Mouse (Mus musculus) CH12.LX (cell line): ENCODE data around the gene Yap1. TPM values are rescaled to one million over a fixed set of nuclear protein-coding genes. Genes with fewer than 3 reads are reported as not detected.

Experiments used
- DNase-seq: peaks from one replicate; pipeline ENCODE4 v3.0.0-alpha.2; 2013; ENCODE audit errors: extremely low read depth
- H3K27ac ChIP-seq: 2 replicates; pipeline ENCODE4 v1.5.1; 2012; ENCODE audit warnings: low read depth, mild to moderate bottlenecking, control low read depth, moderate library complexity; ENCODE audit not compliant: insufficient read depth
- H3K27me3 ChIP-seq: replicated peaks from 2 replicates; pipeline ENCODE3; 2012; ENCODE audit warnings: inconsistent platforms
- H3K36me3 ChIP-seq, 2 experiments: replicated peaks in 1 of 2; 2 replicates each; pipeline versions ENCODE3 to v1.6.1; 2012; ENCODE audit warnings: inconsistent platforms in 1 of 2, low read length in 1 of 2, mild to moderate bottlenecking in 1 of 2, mixed read lengths in 1 of 2, moderate library complexity in 1 of 2; ENCODE audit not compliant: control insufficient read depth in 1 of 2, insufficient read depth in 1 of 2
- H3K4me1 ChIP-seq, 2 experiments: 2 replicates each; pipeline ENCODE4 v1.6.1; 2012; ENCODE audit warnings: inconsistent platforms in 1 of 2, moderate library complexity in 1 of 2; ENCODE audit not compliant: insufficient read depth in 2 of 2, control insufficient read depth in 1 of 2
- H3K4me2 ChIP-seq: 2 replicates; pipeline ENCODE4 v1.6.1; 2012; ENCODE audit warnings: low read depth, mild to moderate bottlenecking, control low read depth; ENCODE audit not compliant: poor library complexity, insufficient read depth, severe bottlenecking
- H3K4me3 ChIP-seq, 3 experiments: fragments of 150-350 bp in 1 of 3; sonication (generic) in 1 of 3; replicated peaks in 1 of 3; 2 replicates each; pipeline versions ENCODE3 to v1.5.1; 2011 to 2012; ENCODE audit warnings: low read depth in 2 of 3, low read length in 2 of 3, mild to moderate bottlenecking in 2 of 3, moderate library complexity in 2 of 3, control low read depth in 1 of 3, improper control_type of control experiment in 1 of 3, inconsistent platforms in 1 of 3, mixed read lengths in 1 of 3; ENCODE audit not compliant: poor library complexity in 1 of 3
- H3K79me2 ChIP-seq: replicated peaks from 2 replicates; pipeline ENCODE4 v1.6.1; 2012; ENCODE audit warnings: mild to moderate bottlenecking, moderate library complexity; ENCODE audit not compliant: control insufficient read depth, poor library complexity, insufficient read depth, severe bottlenecking; ENCODE audit errors: extremely low read depth
- H3K9ac ChIP-seq: 2 replicates; pipeline ENCODE4 v1.6.1; 2012; ENCODE audit warnings: low read depth, mild to moderate bottlenecking, control low read depth, moderate library complexity; ENCODE audit not compliant: insufficient read depth
- H3K9me3 ChIP-seq: replicated peaks from 2 replicates; pipeline ENCODE3; 2012; ENCODE audit warnings: low read length, inconsistent platforms, mixed read lengths
- CHD1 ChIP-seq: IDR thresholded peaks from 2 replicates; pipeline ENCODE4 v1.6.1; 2012; ENCODE audit warnings: low read depth, low read length, improper control_type of control experiment, inconsistent platforms
- ELF1 ChIP-seq: IDR thresholded peaks from 2 replicates; pipeline ENCODE4 v1.6.1; 2014; ENCODE audit warnings: low read depth, mild to moderate bottlenecking, inconsistent platforms, low read length, improper control_type of control experiment
- EP300 ChIP-seq: IDR thresholded peaks from 2 replicates; pipeline ENCODE4 v1.6.1; 2011; ENCODE audit warnings: low read length, improper control_type of control experiment
- JUN ChIP-seq: IDR thresholded peaks from 2 replicates; pipeline ENCODE4 v1.6.1; 2011; ENCODE audit warnings: low read depth, mild to moderate bottlenecking, low read length, improper control_type of control experiment, moderate library complexity; ENCODE audit not compliant: insufficient read depth
- KAT2A ChIP-seq: IDR thresholded peaks from 2 replicates; pipeline ENCODE4 v1.6.1; 2012; ENCODE audit warnings: low read length, improper control_type of control experiment, inconsistent platforms; ENCODE audit not compliant: insufficient replicate concordance
- MAX ChIP-seq: IDR thresholded peaks from 2 replicates; pipeline ENCODE4 v1.6.1; 2011; ENCODE audit warnings: low read length, improper control_type of control experiment
- MEF2A ChIP-seq: IDR thresholded peaks from 2 replicates; pipeline ENCODE4 v1.6.1; 2014; ENCODE audit warnings: low read depth, mild to moderate bottlenecking, inconsistent platforms, low read length, improper control_type of control experiment, borderline replicate concordance
- MYC ChIP-seq: IDR thresholded peaks from 2 replicates; pipeline ENCODE4 v1.6.1; 2011; ENCODE audit warnings: low read depth, mild to moderate bottlenecking, improper control_type of control experiment, low read length
- NRF1 ChIP-seq: IDR thresholded peaks from 2 replicates; pipeline ENCODE4 v1.6.1; 2014; ENCODE audit warnings: low read depth, mild to moderate bottlenecking, inconsistent platforms, low read length, improper control_type of control experiment, moderate library complexity
- SMC3 ChIP-seq: IDR thresholded peaks from 2 replicates; pipeline ENCODE4 v1.6.1; 2011; ENCODE audit warnings: low read depth, low read length, improper control_type of control experiment
- TCF12 ChIP-seq: IDR thresholded peaks from 2 replicates; pipeline ENCODE4 v1.6.1; 2014; ENCODE audit warnings: low read depth, mild to moderate bottlenecking, inconsistent platforms, low read length, improper control_type of control experiment
- UBTF ChIP-seq: IDR thresholded peaks from 2 replicates; pipeline ENCODE4 v1.6.1; 2012; ENCODE audit warnings: low read depth, mild to moderate bottlenecking, inconsistent platforms, low read length, improper control_type of control experiment, moderate library complexity
- USF1 ChIP-seq: IDR thresholded peaks from 2 replicates; pipeline ENCODE4 v1.6.1; 2014; ENCODE audit warnings: low read depth, mild to moderate bottlenecking, inconsistent platforms, low read length, improper control_type of control experiment
- USF2 ChIP-seq: conservative IDR thresholded peaks from 2 replicates; pipeline ENCODE4 v1.6.1; 2011; ENCODE audit warnings: low read depth, low read length, improper control_type of control experiment
- ZC3H11A ChIP-seq: IDR thresholded peaks from 2 replicates; pipeline ENCODE4 v1.6.1; 2012; ENCODE audit warnings: low read depth, mild to moderate bottlenecking, inconsistent platforms, low read length, improper control_type of control experiment
- ZMIZ1 ChIP-seq: IDR thresholded peaks from 2 replicates; pipeline ENCODE4 v1.6.1; 2012; ENCODE audit warnings: low read depth, mild to moderate bottlenecking, inconsistent platforms, low read length, improper control_type of control experiment
- ZNF384 ChIP-seq: IDR thresholded peaks from 2 replicates; pipeline ENCODE4 v1.6.1; 2012; ENCODE audit warnings: low read depth, low read length, improper control_type of control experiment, inconsistent platforms
- dilution Hi-C: fragments of 300-500 bp; cut with MboI; formaldehyde crosslinking; loops from 2 replicates; pipeline ENCODE4 v1.14.3; 2020; ENCODE audit warnings: low sequenced_read_pairs; ENCODE audit not compliant: extremely low pct_unique_long_range_greater_than_20kb, extremely low pct_ligation_motif_present
- in situ Hi-C: fragments of 300-500 bp; cut with MboI; formaldehyde crosslinking; loops from 3 replicates; pipeline ENCODE4 v1.14.3; 2019; ENCODE audit warnings: low sequenced_read_pairs, low pct_ligation_motif_present, low pct_unique_long_range_greater_than_20kb, mixed read lengths
- polyA plus RNA-seq: library from polyadenylated mRNA; unstranded; fragments of >175 nt; gene quantifications from 2 replicates; pipeline ENCODE4 v1.2.1, GENCODE M21; 2012; ENCODE audit warnings: low read depth; ENCODE audit not compliant: insufficient read length
- total RNA-seq, 2 experiments: library from RNA; depleted of rRNA; stranded (reverse); fragments of 300-350 nt in 1 of 2; fragments of >200 nt in 1 of 2; gene quantifications; 2 replicates each; pipeline ENCODE4 v1.2.3; 2012 to 2014

Yap1 gene
- total and polyA plus RNA-seq, 3 experiments = 0.06 TPM; not detected in 2

DNA sequence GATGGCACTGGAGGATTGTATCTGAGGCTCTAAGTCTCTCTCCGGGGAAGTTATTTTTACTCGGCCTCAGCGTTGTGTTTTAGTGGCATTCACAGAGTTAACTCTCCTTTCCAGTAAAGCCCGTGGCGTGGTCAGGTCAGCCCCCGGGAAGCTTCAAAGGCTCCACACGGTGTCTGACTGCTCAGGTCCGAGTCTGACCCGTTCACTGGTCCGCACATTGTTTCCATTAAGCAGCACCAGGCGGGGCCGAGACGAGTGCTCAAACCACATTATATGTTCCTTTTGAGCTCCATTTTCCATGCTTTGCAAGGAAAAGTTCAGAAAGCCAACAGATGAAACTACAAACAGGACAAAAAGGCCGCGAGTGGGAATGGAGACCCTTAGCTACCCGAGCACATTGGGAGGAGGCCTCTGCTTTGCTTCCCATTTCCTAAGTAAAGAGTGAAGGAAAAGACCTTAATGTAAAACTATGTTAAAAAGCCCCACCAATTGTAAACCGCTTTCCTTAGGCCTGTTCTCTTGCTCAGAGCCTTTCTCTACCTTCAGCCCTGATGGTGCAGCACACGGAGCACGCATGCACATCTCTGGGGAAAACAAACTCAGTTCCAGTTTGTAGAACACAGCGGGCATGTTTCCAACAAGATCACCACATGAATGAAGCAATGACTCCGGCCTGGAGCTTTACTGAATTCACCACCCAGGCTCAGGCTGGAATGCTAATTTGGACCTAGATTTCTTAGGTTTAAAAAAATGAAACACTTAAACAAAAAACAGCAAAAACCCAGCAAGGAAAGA is 42.8 kb downstream of the Yap1 start:
- dilution Hi-C loops (no loop called here), in situ Hi-C loops (no loop called here)
- Histone ChIP-seq H3K4me3 (no peak overlapping the region), H3K9ac (no peak overlapping the region), H3K4me1 (peaks cover 6 to 7% of the 10 kb centered on the region in 2 experiments; a peak in 3 of 4 replicates), H3K79me2 (no peaks in the 10 kb centered on the region), H3K27me3 (no peaks in the 10 kb centered on the region), H3K4me2 (no peak overlapping the region), H3K9me3 (no peaks in the 10 kb centered on the region), H3K36me3 (no peaks in the 10 kb centered on the region), H3K27ac (no peak overlapping the region)
- no peak for DNase-seq
- TF ChIP-seq ELF1 (no peak), MAX (0 out of 2 replicates have a peak, but pooled peaks have one; percentile 18)

DNA sequence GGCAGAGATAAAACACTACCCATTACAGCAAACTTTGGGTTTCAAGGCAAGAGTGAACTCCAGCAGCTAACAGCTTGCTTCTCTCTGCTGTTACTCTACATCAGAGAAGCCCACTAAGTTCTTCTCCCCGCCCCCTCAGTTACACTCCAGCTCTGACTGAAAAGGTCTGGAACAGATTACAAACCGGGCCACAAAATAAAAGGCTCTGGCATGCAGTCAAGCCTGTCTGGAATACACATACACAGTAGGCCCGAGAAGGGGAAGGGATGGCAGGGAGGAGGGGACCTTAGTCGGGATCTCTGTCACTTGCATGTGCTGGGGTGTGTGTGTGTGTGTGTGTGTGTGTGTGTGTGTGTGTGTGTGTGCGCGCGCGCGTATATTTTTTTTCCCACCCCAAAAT is 44.0 kb downstream of the Yap1 start:
- H3K4me1 ChIP-seq = peaks cover 6 to 7% of the 10 kb centered on the region in 2 experiments; a peak in 3 of 4 replicates
- TF ChIP-seq TCF12 = no peak
- TF ChIP-seq MAX = no peak
- TF ChIP-seq USF1 = no peak
- no peak for TF ChIP-seq USF2
- no peak for TF ChIP-seq JUN
- no peak for TF ChIP-seq ZNF384
- no peak for TF ChIP-seq EP300
- TF ChIP-seq MYC = no peak
- no peak for TF ChIP-seq ZMIZ1
- TF ChIP-seq SMC3 = no peak
- TF ChIP-seq, all 38 proteins: peak for 0
- no peak overlapping the region for H3K4me3 ChIP-seq
- H3K27me3 ChIP-seq = no peaks in the 10 kb centered on the region
- dilution Hi-C loops (no loop called here), in situ Hi-C loops (no loop called here)
- H3K79me2 ChIP-seq = no peaks in the 10 kb centered on the region
- no peak overlapping the region for H3K9ac ChIP-seq
- no peak overlapping the region for H3K4me2 ChIP-seq
- H3K36me3 ChIP-seq = no peaks in the 10 kb centered on the region
- H3K9me3 ChIP-seq = no peaks in the 10 kb centered on the region
- DNase-seq = no peak
- H3K27ac ChIP-seq = no peak overlapping the region

DNA sequence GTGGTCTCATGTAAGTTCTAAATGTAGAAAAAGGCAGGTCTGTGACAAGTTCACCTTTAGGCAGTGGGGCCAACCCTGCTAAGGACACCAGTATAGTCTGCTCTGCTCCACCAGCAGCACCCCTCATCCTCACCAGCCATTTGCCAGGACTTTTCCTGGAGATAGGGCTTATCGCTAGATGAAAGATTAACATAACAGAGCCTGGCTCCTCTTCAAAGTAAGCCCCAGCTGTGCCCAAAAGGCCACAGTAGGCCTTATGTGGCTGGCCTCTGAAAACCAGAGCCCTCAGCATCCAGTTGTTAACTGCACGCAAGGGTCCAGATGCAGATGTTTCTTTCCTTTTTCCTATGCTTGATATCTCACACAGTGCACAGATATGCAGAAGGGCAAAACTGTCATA is 45.1 kb downstream of the Yap1 start:
- no peak overlapping the region for H3K4me3 ChIP-seq
- no peaks in the 10 kb centered on the region for H3K27me3 ChIP-seq
- no peak for DNase-seq
- H3K36me3 ChIP-seq = no peaks in the 10 kb centered on the region
- H3K4me1 ChIP-seq = peaks cover 4% of the 10 kb centered on the region in 2 experiments; a peak in 3 of 4 replicates
- TF ChIP-seq ELF1 = no peak
- no peak for TF ChIP-seq KAT2A
- TF ChIP-seq SMC3 = no peak
- no peak for TF ChIP-seq NRF1
- no peak for TF ChIP-seq CHD1
- no peak for TF ChIP-seq UBTF
- TF ChIP-seq USF1 = no peak
- TF ChIP-seq MEF2A = no peak
- TF ChIP-seq ZC3H11A = no peak
- H3K9me3 ChIP-seq = no peaks in the 10 kb centered on the region
- no peaks in the 10 kb centered on the region for H3K79me2 ChIP-seq
- dilution Hi-C loops = no loop called here
- no peak overlapping the region for H3K4me2 ChIP-seq
- H3K9ac ChIP-seq = no peak overlapping the region
- in situ Hi-C loops = no loop called here
- no peak overlapping the region for H3K27ac ChIP-seq
